Mouse (Mus musculus) kidney, adult 9 months (tissue): ENCODE results near the gene Crtam.
A peak's percentile ranks its signal among the peaks of the same experiment; 100 is the strongest.

Experiments used
- DNase-seq: peaks from one replicate; pipeline ENCODE4 v3.0.0; 2022

The Crtam gene

GRCm38 (mm10) chr9:41004415-41004814, at the start of gene Crtam:
Gene Crtam (minus strand): TSS chr9:41004628.
- DNase-seq, result no peak

DNA sequence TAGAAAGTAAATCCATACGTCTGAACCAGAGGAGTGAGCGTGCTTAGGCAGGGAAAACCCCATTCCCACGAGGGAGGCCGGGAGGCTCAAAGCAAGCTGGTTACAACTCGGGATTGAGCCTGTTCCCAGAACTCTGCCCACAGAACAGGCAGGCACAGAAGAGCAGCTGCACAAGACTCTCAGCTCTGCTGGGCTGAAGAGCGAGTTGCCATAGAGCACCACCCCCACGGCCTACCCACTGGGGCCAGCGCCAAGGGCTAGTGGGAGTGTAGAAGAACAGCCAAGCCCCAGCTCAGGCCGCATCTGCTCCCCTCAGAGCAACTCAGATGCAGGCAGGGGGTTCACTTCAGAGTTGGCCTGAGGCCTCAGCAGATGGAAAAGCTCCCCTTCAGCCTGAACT, 49.7 kb upstream of the Crtam start:
- no peak for DNase-seq

DNA sequence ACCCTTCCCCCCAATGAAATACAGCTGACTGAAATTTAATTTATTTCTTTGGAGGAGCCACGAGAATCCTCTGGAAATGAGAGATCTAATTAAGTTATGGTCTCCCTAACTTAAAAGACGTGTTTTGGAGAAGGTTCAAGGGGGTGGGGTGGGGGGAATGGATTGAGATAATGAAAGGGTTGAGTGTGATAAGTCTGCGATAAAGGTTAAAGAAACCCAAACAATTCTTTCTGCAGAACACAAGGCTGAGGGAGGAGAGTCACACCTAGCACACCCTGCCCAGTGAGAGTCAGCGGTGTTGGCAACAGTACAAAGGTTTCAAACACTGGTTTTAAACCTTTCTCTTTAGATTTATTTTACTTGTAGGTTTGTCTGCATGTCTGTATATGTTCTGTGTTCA, 49.0 kb upstream of the Crtam start:
- DNase-seq, result no peak

GRCm38 (mm10) chr9:41051080-41051932, 46.9 kb upstream of the Crtam start:
- DNase-seq, result no peak

GRCm38 (mm10) chr9:41050331-41051079, 46.1 kb upstream of the Crtam start:
- no peak for DNase-seq

DNA sequence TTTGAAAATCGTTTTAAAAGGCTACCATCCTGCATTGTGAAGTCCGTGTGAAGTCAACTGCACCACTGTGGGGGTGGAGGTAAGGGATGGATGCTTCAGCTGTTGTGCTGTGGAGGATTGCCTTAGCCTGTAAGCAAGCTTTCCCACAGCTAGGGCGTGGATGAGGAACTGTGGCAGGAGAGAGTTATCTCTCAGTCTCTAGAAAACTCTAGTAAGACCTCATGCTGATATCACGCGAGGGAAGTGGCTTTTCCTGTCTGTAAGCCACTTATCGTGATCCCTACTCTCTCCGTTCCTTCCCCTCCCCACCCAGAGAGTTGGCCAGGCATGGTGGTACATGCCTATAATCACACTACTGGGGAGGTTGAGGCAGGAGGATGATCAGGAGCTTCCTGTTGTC, 44.9 kb upstream of the Crtam start:
- DNase-seq, result no peak

GRCm38 (mm10) chr9:41048820-41049219, 44.4 kb upstream of the Crtam start:
- no peak for DNase-seq

DNA sequence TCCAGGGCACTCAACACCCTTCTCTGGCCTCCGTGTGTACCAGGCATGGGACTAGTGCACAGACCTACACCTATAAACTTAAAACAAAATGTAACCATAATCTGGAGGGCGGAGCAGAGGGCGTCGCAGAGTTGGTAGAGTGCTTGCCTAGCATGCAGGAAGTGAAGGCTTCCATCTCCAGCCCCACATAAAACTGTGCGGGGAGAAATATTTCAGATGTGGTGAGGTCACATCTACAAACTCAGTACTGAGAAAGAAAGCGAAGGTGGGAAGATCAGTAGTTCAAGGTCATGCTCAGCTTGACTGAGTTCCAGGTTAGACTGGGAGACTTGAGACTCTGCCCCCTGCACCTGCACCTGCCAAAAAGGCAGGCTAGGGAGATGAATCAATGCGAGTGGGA, 43.8 kb upstream of the Crtam start:
- DNase-seq, result no peak

GRCm38 (mm10) chr9:41047654-41048053, 43.2 kb upstream of the Crtam start:
- DNase-seq, result no peak

- peak; percentile 94 for DNase-seq
Measured at GRCm38 (mm10) chr9:41044626-41045025, 40.2 kb upstream of the Crtam start.

DNA sequence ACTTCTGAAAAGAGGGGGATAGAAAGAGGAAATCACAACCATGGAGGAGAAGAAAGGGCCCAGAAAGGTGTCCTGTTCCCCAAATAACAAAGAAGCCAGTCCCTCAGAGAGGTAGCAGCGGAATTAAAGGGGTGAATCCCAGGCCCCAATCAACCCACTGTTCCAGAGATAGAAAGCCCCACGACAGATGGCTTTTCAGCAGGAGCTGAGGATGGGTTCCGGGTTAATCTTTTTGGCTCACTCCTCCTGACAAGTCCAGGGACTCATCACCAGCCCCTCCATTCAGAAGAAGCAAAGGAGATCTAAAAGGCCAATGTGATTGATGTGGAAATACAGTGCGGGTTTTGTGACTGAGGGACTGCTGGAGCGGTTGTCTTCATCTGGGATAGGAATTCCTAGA, 39.2 kb upstream of the Crtam start:
- no peak for DNase-seq

GRCm38 (mm10) chr9:41041404-41041803, 37.0 kb upstream of the Crtam start:
- DNase-seq, result no peak

DNA sequence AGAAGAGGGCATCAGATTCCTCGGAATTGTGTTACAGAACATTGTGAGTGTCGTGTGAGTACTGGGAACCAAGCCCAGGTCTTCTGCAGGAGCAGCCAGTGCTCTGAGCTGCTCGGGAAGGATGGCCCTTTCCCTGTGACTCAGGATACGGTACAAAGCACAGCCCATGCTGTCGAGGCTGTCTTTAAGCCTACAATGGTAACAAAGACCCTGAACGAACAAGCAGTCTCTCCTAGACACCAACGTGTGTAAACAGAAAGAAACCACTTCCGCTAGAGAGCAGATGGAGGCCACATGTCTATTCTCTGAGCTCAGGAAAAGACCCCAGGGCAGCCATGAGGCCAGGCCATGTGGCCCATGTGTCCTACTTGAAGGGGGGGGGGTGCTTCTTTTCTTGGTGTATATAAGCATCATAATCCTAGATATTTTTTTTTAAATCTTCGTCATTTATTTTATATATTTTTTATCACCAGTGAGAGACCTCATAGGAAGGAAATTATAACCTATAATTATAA, 33.8 kb upstream of the Crtam start:
- no peak for DNase-seq

DNA sequence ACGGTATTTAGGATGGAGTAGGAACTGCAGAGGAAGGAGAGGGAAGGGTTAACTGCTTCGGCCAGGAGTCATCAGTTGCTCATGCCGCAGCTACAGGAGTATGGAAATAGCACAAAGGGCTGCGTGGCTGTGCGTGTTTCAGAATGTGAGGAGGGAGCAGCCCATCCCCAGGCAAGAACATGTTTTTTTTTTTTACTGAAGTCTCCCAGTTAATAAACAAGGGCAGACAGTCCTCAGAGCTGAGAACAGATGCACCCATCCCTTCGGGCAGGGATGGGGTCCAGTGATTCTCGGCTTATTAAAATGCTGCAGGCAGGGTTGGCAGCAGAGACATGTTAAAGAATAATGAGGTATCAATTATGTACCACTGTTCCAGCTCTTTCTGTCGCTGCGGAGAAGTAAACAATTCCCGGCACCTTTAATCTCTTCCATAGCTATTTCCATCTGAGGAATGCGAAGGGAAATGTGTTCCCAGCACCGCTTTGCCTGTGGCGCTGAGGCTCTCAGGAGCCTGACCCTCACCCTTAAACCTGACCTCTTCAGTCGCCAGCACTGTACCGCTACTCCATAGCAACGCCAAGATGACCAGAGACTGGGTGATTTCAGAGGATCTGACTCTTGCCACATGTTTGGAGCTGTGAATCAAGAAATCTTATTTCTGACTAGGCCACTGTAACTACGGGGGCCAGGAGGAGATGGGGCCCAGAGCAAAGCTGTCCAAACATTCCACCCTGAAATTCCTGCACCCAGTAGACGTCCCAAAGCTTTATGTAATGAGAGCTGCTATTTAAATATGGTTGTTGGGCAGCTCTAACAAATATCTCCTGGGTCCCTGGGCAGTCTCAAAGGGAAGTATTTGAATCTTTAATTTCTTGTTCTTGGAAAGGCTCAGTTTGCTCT, 27.4 kb upstream of the Crtam start:
- DNase-seq, result no peak

GRCm38 (mm10) chr9:41029827-41030226, 25.4 kb upstream of the Crtam start:
- DNase-seq, result no peak

GRCm38 (mm10) chr9:41028470-41028869, 24.0 kb upstream of the Crtam start:
- DNase-seq, result peak; percentile 65

DNA sequence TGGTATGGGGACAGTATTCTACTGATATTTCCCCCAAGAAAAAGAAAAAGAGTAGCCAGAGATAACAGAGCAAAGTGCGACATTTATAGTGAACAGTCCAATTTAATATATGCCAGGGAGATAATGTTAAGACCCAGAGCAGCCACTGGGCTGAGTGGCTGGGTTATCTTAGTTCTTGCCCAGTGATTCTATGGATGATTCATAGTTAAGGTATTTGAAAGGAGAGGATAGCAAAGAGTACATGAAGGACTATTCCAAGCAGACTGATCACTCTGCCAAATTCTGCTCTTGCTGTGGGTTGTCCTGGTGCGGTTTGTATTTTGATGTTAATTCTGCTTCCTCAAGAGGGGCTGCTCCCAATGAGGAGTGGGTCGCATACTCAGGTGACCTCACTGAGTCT, 17.3 kb upstream of the Crtam start:
- no peak for DNase-seq

- no peak for DNase-seq
Measured at GRCm38 (mm10) chr9:41020486-41020885, 16.1 kb upstream of the Crtam start.

- DNase-seq, result no peak
Measured at GRCm38 (mm10) chr9:41014512-41014911, 10.1 kb upstream of the Crtam start.

GRCm38 (mm10) chr9:41012456-41012855, 8.0 kb upstream of the Crtam start:
- no peak for DNase-seq

GRCm38 (mm10) chr9:41011512-41012436, 7.3 kb upstream of the Crtam start:
- no peak for DNase-seq

DNA sequence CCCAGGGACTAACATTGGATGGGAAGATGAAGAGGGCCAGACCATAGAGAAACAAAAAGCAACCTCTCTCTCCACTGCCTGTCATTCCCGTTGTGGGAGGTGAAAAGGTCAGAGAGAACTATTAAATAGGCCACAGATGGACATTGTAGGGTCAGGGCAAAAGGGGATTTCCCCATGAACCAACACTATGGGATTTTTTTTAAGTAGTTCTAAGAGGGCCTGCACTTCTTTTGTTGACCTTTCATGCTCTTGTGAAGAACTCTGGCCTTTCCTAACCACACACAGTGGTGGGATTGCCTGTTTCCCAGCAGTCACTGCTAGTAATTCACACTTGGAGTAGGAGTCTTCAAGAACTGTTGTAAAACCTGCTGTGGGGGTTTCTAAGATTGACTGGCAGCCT, 3.4 kb upstream of the Crtam start:
- DNase-seq, result no peak
